Mouse (Mus musculus): ENCODE data around the gene Olfr896-ps1. TPM values are rescaled to one million over a fixed set of nuclear protein-coding genes. Genes with fewer than 3 reads are reported as not detected.

Olfr896-ps1 gene
- polyA plus RNA-seq (2016; fragmentation: Nextera tagmentation; extraction: Ambion mirVana), result not detected in 2 replicates

- 90% methylated on average over 1 of the region's 1 CpGs for WGBS
- no peak for ATAC-seq (ENCODE audit: insufficient number of reproducible peaks, insufficient read depth, low FRiP score, low TSS enrichment, low read depth)
- no peak within 1 kb of the TSS for H3K9ac ChIP-seq (replicated peaks)
- no peaks in the 10 kb centered on the region for H3K36me3 ChIP-seq
- H3K27ac ChIP-seq, result no peak within 1 kb of the TSS
- no peaks in the 10 kb centered on the region for H3K4me1 ChIP-seq (replicated peaks)
- H3K9me3 ChIP-seq, result no peaks in the 10 kb centered on the region
- H3K4me2 ChIP-seq, result no peak within 1 kb of the TSS
- no peak within 1 kb of the TSS for H3K4me3 ChIP-seq (replicated peaks)
- H3K27me3 ChIP-seq, result no peaks in the 10 kb centered on the region
These were observed at the start of gene Olfr896-ps1 for GRCm38 (mm10) chr9:38290807-38291206. Olfr896-ps1 (plus strand) TSS chr9:38291107.

GRCm38 (mm10) chr9:38252474-38252873 is 38.4 kb upstream of the Olfr896-ps1 start, which contains the start of gene Olfr143:
Olfr143 (plus strand) TSS chr9:38252774.
- Histone ChIP-seq H3K4me2 (no peak within 1 kb of the TSS), H3K9me3 (no peaks in the 10 kb centered on the region), H3K27me3 (no peaks in the 10 kb centered on the region), H3K9ac (replicated peaks) (no peak within 1 kb of the TSS), H3K4me3 (replicated peaks) (no peak within 1 kb of the TSS), H3K27ac (no peak within 1 kb of the TSS), H3K36me3 (no peaks in the 10 kb centered on the region), H3K4me1 (replicated peaks) (no peaks in the 10 kb centered on the region)
- ATAC-seq (ENCODE audit: insufficient number of reproducible peaks, insufficient read depth, low FRiP score, low TSS enrichment, low read depth), result no peak

- ATAC-seq (ENCODE audit: insufficient number of reproducible peaks, insufficient read depth, low FRiP score, low TSS enrichment, low read depth), result no peak
- Histone ChIP-seq H3K4me3 (replicated peaks) (no peak within 1 kb of the TSS), H3K27ac (no peak within 1 kb of the TSS), H3K36me3 (no peaks in the 10 kb centered on the region), H3K9me3 (no peaks in the 10 kb centered on the region), H3K4me2 (no peak within 1 kb of the TSS), H3K9ac (replicated peaks) (no peak within 1 kb of the TSS), H3K27me3 (no peaks in the 10 kb centered on the region), H3K4me1 (replicated peaks) (no peaks in the 10 kb centered on the region)
These were observed 23.4 kb upstream of the Olfr896-ps1 start, which contains the start of gene Olfr895 for GRCm38 (mm10) chr9:38267551-38267950. Olfr895 (plus strand) TSS chr9:38267851.

- no peaks in the 10 kb centered on the region for H3K9me3 ChIP-seq
- H3K36me3 ChIP-seq, result no peaks in the 10 kb centered on the region
- H3K4me3 ChIP-seq (replicated peaks), result no peak within 1 kb of the TSS
- no peak within 1 kb of the TSS for H3K4me2 ChIP-seq
- no peak within 1 kb of the TSS for H3K9ac ChIP-seq (replicated peaks)
- H3K4me1 ChIP-seq (replicated peaks), result no peaks in the 10 kb centered on the region
- WGBS, result 82% methylated on average over 3 of the region's 3 CpGs
- no peaks in the 10 kb centered on the region for H3K27me3 ChIP-seq
- no peak within 1 kb of the TSS for H3K27ac ChIP-seq
- ATAC-seq (ENCODE audit: insufficient number of reproducible peaks, insufficient read depth, low FRiP score, low TSS enrichment, low read depth), result no peak
These were observed 37.9 kb downstream of the Olfr896-ps1 start, which contains the start of gene Olfr25 for GRCm38 (mm10) chr9:38328760-38329159. Olfr25 (plus strand) TSS chr9:38329060.

Other genes with a start within 250 kb of the Olfr896-ps1 start
- not detected in 2 replicates for gene Olfr884, start 244.6 kb upstream of the Olfr896-ps1 start, polyA plus RNA-seq (2016; fragmentation: Nextera tagmentation; extraction: Ambion mirVana)
- not detected in 2 replicates for gene Olfr885, start 229.8 kb upstream of the Olfr896-ps1 start, polyA plus RNA-seq (2016; fragmentation: Nextera tagmentation; extraction: Ambion mirVana)
- gene Olfr887, start 207.0 kb upstream of the Olfr896-ps1 start, polyA plus RNA-seq (2016; fragmentation: Nextera tagmentation; extraction: Ambion mirVana), result not detected in 2 replicates
- not detected in 2 replicates for gene Olfr888, start 183.0 kb upstream of the Olfr896-ps1 start, polyA plus RNA-seq (2016; fragmentation: Nextera tagmentation; extraction: Ambion mirVana)
- gene Olfr889, start 175.9 kb upstream of the Olfr896-ps1 start, polyA plus RNA-seq (2016; fragmentation: Nextera tagmentation; extraction: Ambion mirVana), result 0.04 TPM in 1 of 2 replicates, not detected in the other
- gene Olfr890, start 148.6 kb upstream of the Olfr896-ps1 start, polyA plus RNA-seq (2016; fragmentation: Nextera tagmentation; extraction: Ambion mirVana), result not detected in 2 replicates
- gene Olfr891, start 110.3 kb upstream of the Olfr896-ps1 start, polyA plus RNA-seq (2016; fragmentation: Nextera tagmentation; extraction: Ambion mirVana), result not detected in 2 replicates
- not detected in 2 replicates for gene Olfr893, start 82.7 kb upstream of the Olfr896-ps1 start, polyA plus RNA-seq (2016; fragmentation: Nextera tagmentation; extraction: Ambion mirVana)
- not detected in 2 replicates for gene Olfr894, start 73.1 kb upstream of the Olfr896-ps1 start, polyA plus RNA-seq (2016; fragmentation: Nextera tagmentation; extraction: Ambion mirVana)
- not detected in 2 replicates for gene Olfr143, start 38.3 kb upstream of the Olfr896-ps1 start, polyA plus RNA-seq (2016; fragmentation: Nextera tagmentation; extraction: Ambion mirVana)
- gene Olfr895, start 23.3 kb upstream of the Olfr896-ps1 start, polyA plus RNA-seq (2016; fragmentation: Nextera tagmentation; extraction: Ambion mirVana), result not detected in 2 replicates
- not detected in 2 replicates for gene Olfr25, start 38.0 kb downstream of the Olfr896-ps1 start, polyA plus RNA-seq (2016; fragmentation: Nextera tagmentation; extraction: Ambion mirVana)
- not detected in 2 replicates for gene Olfr898, start 57.3 kb downstream of the Olfr896-ps1 start, polyA plus RNA-seq (2016; fragmentation: Nextera tagmentation; extraction: Ambion mirVana)
- gene Olfr250, start 75.8 kb downstream of the Olfr896-ps1 start, polyA plus RNA-seq (2016; fragmentation: Nextera tagmentation; extraction: Ambion mirVana), result not detected in 2 replicates
- gene Olfr251, start 86.0 kb downstream of the Olfr896-ps1 start, polyA plus RNA-seq (2016; fragmentation: Nextera tagmentation; extraction: Ambion mirVana), result not detected in 2 replicates
- not detected in 2 replicates for gene Olfr147, start 110.6 kb downstream of the Olfr896-ps1 start, polyA plus RNA-seq (2016; fragmentation: Nextera tagmentation; extraction: Ambion mirVana)
- not detected in 2 replicates for gene Olfr901, start 138.3 kb downstream of the Olfr896-ps1 start, polyA plus RNA-seq (2016; fragmentation: Nextera tagmentation; extraction: Ambion mirVana)
- gene Olfr902, start 156.5 kb downstream of the Olfr896-ps1 start, polyA plus RNA-seq (2016; fragmentation: Nextera tagmentation; extraction: Ambion mirVana), result not detected in 2 replicates
- not detected in 2 replicates for gene Olfr904, start 172.0 kb downstream of the Olfr896-ps1 start, polyA plus RNA-seq (2016; fragmentation: Nextera tagmentation; extraction: Ambion mirVana)
- not detected in 2 replicates for gene Olfr905, start 180.0 kb downstream of the Olfr896-ps1 start, polyA plus RNA-seq (2016; fragmentation: Nextera tagmentation; extraction: Ambion mirVana)
- gene Olfr906, start 196.0 kb downstream of the Olfr896-ps1 start, polyA plus RNA-seq (2016; fragmentation: Nextera tagmentation; extraction: Ambion mirVana), result not detected in 2 replicates
- not detected in 2 replicates for gene Olfr907, start 204.7 kb downstream of the Olfr896-ps1 start, polyA plus RNA-seq (2016; fragmentation: Nextera tagmentation; extraction: Ambion mirVana)
- gene Olfr911-ps1, start 230.5 kb downstream of the Olfr896-ps1 start, polyA plus RNA-seq (2016; fragmentation: Nextera tagmentation; extraction: Ambion mirVana), result not detected in 2 replicates
- gene Olfr910, start 246.7 kb downstream of the Olfr896-ps1 start, polyA plus RNA-seq (2016; fragmentation: Nextera tagmentation; extraction: Ambion mirVana), result not detected in 2 replicates

Measured in limb, embryonic 12.5 days (tissue).